Mouse (Mus musculus) brain, embryonic 14.5 days (tissue): Measurements from ENCODE around the gene Ust.
"Not testable (repeated sequence)": the region's sequence is repeated elsewhere in the genome, so short reads cannot be mapped to it uniquely, and the experiment has no call there.

Experiments
- CTCF ChIP-seq: fragments of 200-500 bp; IDR thresholded peaks from 2 replicates; pipeline ENCODE4 v1.5.1; 2012; ENCODE audit warnings: inconsistent platforms, mild to moderate bottlenecking, moderate library complexity, borderline replicate concordance; ENCODE audit not compliant: insufficient read depth, insufficient read length; ENCODE audit errors: extremely low read depth
- POLR2A ChIP-seq: fragments of 200-500 bp; IDR thresholded peaks from 2 replicates; pipeline ENCODE4 v1.6.1; 2012; ENCODE audit warnings: mild to moderate bottlenecking, inconsistent platforms, borderline replicate concordance; ENCODE audit not compliant: poor library complexity, insufficient read depth, insufficient read length, severe bottlenecking; ENCODE audit errors: extremely low read depth

- TF ChIP-seq CTCF, POLR2A: not testable (repeated sequence)
Measured at GRCm38 (mm10) chr10:8551601-8552000, 33.0 kb upstream of the Ust start.
